Mouse (Mus musculus): Measurements from ENCODE around the gene C330021F23Rik. TPM values are rescaled to one million over a fixed set of nuclear protein-coding genes. Genes with fewer than 3 reads are reported as not detected.

Gene C330021F23Rik
- total and polyA plus RNA-seq, 3 experiments: 0.49 TPM; not detected in 2

- Histone ChIP-seq H3K9me3 (replicated peaks) (no peaks in the 10 kb centered on the region), H3K4me1 (ENCODE audit: insufficient read depth, low read depth, low read length) (peaks cover 30% of the 10 kb centered on the region), H3K27me3 (ENCODE audit: insufficient read depth, low read length) (peaks cover 5% of the 10 kb centered on the region), H3K36me3 (replicated peaks) (peaks cover 73% of the 10 kb centered on the region), H3K4me3 (ENCODE audit: low read depth, low read length) (no peak overlapping the region)
- ATAC-seq (ENCODE audit: extremely low read depth, insufficient number of reproducible peaks, low FRiP score, poor library complexity, severe bottlenecking) (no peak), DNase-seq (ENCODE audit: low spot score) (no peak)
- TF ChIP-seq GATA1 (IDR thresholded peaks at IDR 0.05; ENCODE audit: borderline replicate concordance, low read length) (no peak), GATA2 (IDR thresholded peaks at IDR 0.05; ENCODE audit: borderline replicate concordance, low read depth, low read length) (no peak), TAL1 (conservative IDR thresholded peaks at IDR 0.05; ENCODE audit: low read depth, low read length) (no peak), CTCF (IDR thresholded peaks at IDR 0.05; ENCODE audit: low read depth, low read length) (no peak), POLR2AphosphoS5 (IDR thresholded peaks at IDR 0.05; ENCODE audit: insufficient replicate concordance, low read depth, low read length) (no peak)
Measured at GRCm38 (mm10) chr8:3609046-3609815, 41.4 kb downstream of the C330021F23Rik start.

GRCm38 (mm10) chr8:3609816-3610150 lies 42.0 kb downstream of the C330021F23Rik start:
- H3K36me3 ChIP-seq (replicated peaks): peaks cover 78% of the 10 kb centered on the region
- ATAC-seq (ENCODE audit: extremely low read depth, insufficient number of reproducible peaks, low FRiP score, poor library complexity, severe bottlenecking): no peak

GRCm38 (mm10) chr8:3621199-3621970 lies 53.6 kb downstream of the C330021F23Rik start, which contains the start of the genes Xab2 and Pet100:
Gene Xab2, minus strand, starts transcription at chr8:3621316.
Gene Pet100, plus strand, starts transcription at chr8:3621548.
- Histone ChIP-seq H3K27me3 (ENCODE audit: insufficient read depth, low read length) (no peaks in the 10 kb centered on the region), H3K9me3 (replicated peaks) (no peaks in the 10 kb centered on the region), H3K4me3 (ENCODE audit: low read depth, low read length) (peak within 1 kb of the TSS; percentile 80), H3K36me3 (replicated peaks) (peaks cover 71% of the 10 kb centered on the region), H3K4me1 (ENCODE audit: insufficient read depth, low read depth, low read length) (peaks cover 32% of the 10 kb centered on the region)
- ATAC-seq (ENCODE audit: extremely low read depth, insufficient number of reproducible peaks, low FRiP score, poor library complexity, severe bottlenecking) (peak; percentile 95), DNase-seq (ENCODE audit: low spot score) (peak; percentile 100)
- no peak for TF ChIP-seq GATA2 (IDR thresholded peaks at IDR 0.05; ENCODE audit: borderline replicate concordance, low read depth, low read length)
- TF ChIP-seq POLR2AphosphoS5 (IDR thresholded peaks at IDR 0.05; ENCODE audit: insufficient replicate concordance, low read depth, low read length): no peak
- no peak for TF ChIP-seq TAL1 (conservative IDR thresholded peaks at IDR 0.05; ENCODE audit: low read depth, low read length)
- TF ChIP-seq CTCF (IDR thresholded peaks at IDR 0.05; ENCODE audit: low read depth, low read length): no peak

More at GRCm38 (mm10) chr8:3609816-3610150, 42.0 kb downstream of the C330021F23Rik start:
- Histone ChIP-seq H3K9me3 (replicated peaks) (no peaks in the 10 kb centered on the region), H3K27me3 (ENCODE audit: insufficient read depth, low read length) (no peaks in the 10 kb centered on the region), H3K4me3 (ENCODE audit: low read depth, low read length) (no peak overlapping the region), H3K4me1 (ENCODE audit: insufficient read depth, low read depth, low read length) (peaks cover 30% of the 10 kb centered on the region)
- TF ChIP-seq GATA1 (IDR thresholded peaks at IDR 0.05; ENCODE audit: borderline replicate concordance, low read length) (no peak), CTCF (IDR thresholded peaks at IDR 0.05; ENCODE audit: low read depth, low read length) (no peak), POLR2AphosphoS5 (IDR thresholded peaks at IDR 0.05; ENCODE audit: insufficient replicate concordance, low read depth, low read length) (no peak), GATA2 (IDR thresholded peaks at IDR 0.05; ENCODE audit: borderline replicate concordance, low read depth, low read length) (no peak), TAL1 (conservative IDR thresholded peaks at IDR 0.05; ENCODE audit: low read depth, low read length) (no peak)
- DNase-seq (ENCODE audit: low spot score): no peak

DNA sequence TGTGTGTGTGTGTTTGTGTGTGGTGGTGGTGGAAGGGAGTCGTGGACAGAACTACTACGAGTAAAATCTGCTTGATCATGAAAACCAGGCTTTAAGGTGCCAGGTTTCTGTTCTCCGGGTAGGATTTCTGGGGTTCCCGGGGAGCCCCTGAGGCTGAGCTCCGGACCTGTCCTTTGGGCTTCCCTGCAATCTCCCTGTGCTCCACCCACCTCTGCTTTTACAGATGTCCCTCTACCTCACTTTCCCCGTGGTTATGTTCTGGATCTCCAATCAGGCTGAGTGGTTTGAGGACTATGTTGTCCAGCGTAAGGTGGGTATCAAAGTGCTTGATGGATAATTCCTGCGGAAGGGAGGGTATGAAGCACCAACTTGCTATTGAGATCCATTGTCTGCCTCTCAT lies 54.3 kb downstream of the C330021F23Rik start:
- TF ChIP-seq POLR2AphosphoS5 (IDR thresholded peaks at IDR 0.05; ENCODE audit: insufficient replicate concordance, low read depth, low read length) (no peak), GATA2 (IDR thresholded peaks at IDR 0.05; ENCODE audit: borderline replicate concordance, low read depth, low read length) (no peak), CTCF (IDR thresholded peaks at IDR 0.05; ENCODE audit: low read depth, low read length) (no peak), GATA1 (IDR thresholded peaks at IDR 0.05; ENCODE audit: borderline replicate concordance, low read length) (no peak), TAL1 (conservative IDR thresholded peaks at IDR 0.05; ENCODE audit: low read depth, low read length) (no peak)
- ATAC-seq (ENCODE audit: extremely low read depth, insufficient number of reproducible peaks, low FRiP score, poor library complexity, severe bottlenecking) (no peak), DNase-seq (ENCODE audit: low spot score) (no peak)
- H3K36me3 ChIP-seq (replicated peaks): peaks cover 64% of the 10 kb centered on the region
- H3K4me3 ChIP-seq (ENCODE audit: low read depth, low read length): peak overlapping the region; percentile 80
- H3K27me3 ChIP-seq (ENCODE audit: insufficient read depth, low read length): no peaks in the 10 kb centered on the region
- no peaks in the 10 kb centered on the region for H3K9me3 ChIP-seq (replicated peaks)
- H3K4me1 ChIP-seq (ENCODE audit: insufficient read depth, low read depth, low read length): peaks cover 39% of the 10 kb centered on the region

GRCm38 (mm10) chr8:3625445-3625844 lies 57.7 kb downstream of the C330021F23Rik start, which contains the start of gene Pcp2:
Gene Pcp2, minus strand, starts transcription at chr8:3625545.
- H3K36me3 ChIP-seq (replicated peaks): peaks cover 37% of the 10 kb centered on the region
- peaks cover 19% of the 10 kb centered on the region for H3K4me1 ChIP-seq (ENCODE audit: insufficient read depth, low read depth, low read length)
- TF ChIP-seq CTCF (IDR thresholded peaks at IDR 0.05; ENCODE audit: low read depth, low read length): no peak
- no peak for TF ChIP-seq POLR2AphosphoS5 (IDR thresholded peaks at IDR 0.05; ENCODE audit: insufficient replicate concordance, low read depth, low read length)
- no peak for TF ChIP-seq GATA2 (IDR thresholded peaks at IDR 0.05; ENCODE audit: borderline replicate concordance, low read depth, low read length)
- no peak for TF ChIP-seq TAL1 (conservative IDR thresholded peaks at IDR 0.05; ENCODE audit: low read depth, low read length)
- TF ChIP-seq GATA1 (IDR thresholded peaks at IDR 0.05; ENCODE audit: borderline replicate concordance, low read length): no peak
- no peaks in the 10 kb centered on the region for H3K9me3 ChIP-seq (replicated peaks)
- DNase-seq (ENCODE audit: low spot score) (no peak), ATAC-seq (ENCODE audit: extremely low read depth, insufficient number of reproducible peaks, low FRiP score, poor library complexity, severe bottlenecking) (no peak)
- no peaks in the 10 kb centered on the region for H3K27me3 ChIP-seq (ENCODE audit: insufficient read depth, low read length)
- H3K4me3 ChIP-seq (ENCODE audit: low read depth, low read length): no peak within 1 kb of the TSS

- H3K4me3 ChIP-seq (ENCODE audit: low read depth, low read length): no peak overlapping the region
- no peak for TF ChIP-seq CTCF (IDR thresholded peaks at IDR 0.05; ENCODE audit: low read depth, low read length)
- TF ChIP-seq POLR2AphosphoS5 (IDR thresholded peaks at IDR 0.05; ENCODE audit: insufficient replicate concordance, low read depth, low read length): no peak
- no peak for TF ChIP-seq TAL1 (conservative IDR thresholded peaks at IDR 0.05; ENCODE audit: low read depth, low read length)
- no peak for TF ChIP-seq GATA1 (IDR thresholded peaks at IDR 0.05; ENCODE audit: borderline replicate concordance, low read length)
- no peak for DNase-seq (ENCODE audit: low spot score)
- no peaks in the 10 kb centered on the region for H3K27me3 ChIP-seq (ENCODE audit: insufficient read depth, low read length)
- H3K36me3 ChIP-seq (replicated peaks): peaks cover 37% of the 10 kb centered on the region
- ATAC-seq (ENCODE audit: extremely low read depth, insufficient number of reproducible peaks, low FRiP score, poor library complexity, severe bottlenecking): no peak
- H3K9me3 ChIP-seq (replicated peaks): no peaks in the 10 kb centered on the region
- H3K4me1 ChIP-seq (ENCODE audit: insufficient read depth, low read depth, low read length): peaks cover 25% of the 10 kb centered on the region
Measured at GRCm38 (mm10) chr8:3626971-3627370, 59.2 kb downstream of the C330021F23Rik start.

All from G1E (cell line).